Mouse (Mus musculus): ENCODE data around the gene Cabp2.

Cabp2 gene

GRCm38 (mm10) chr19:4082219-4082965 is 1.0 kb downstream of the Cabp2 start:
- no peak for DNase-seq (ENCODE audit: low spot score)

GRCm38 (mm10) chr19:4083316-4083715 is 1.9 kb downstream of the Cabp2 start:
- DNase-seq (ENCODE audit: low spot score), result no peak

GRCm38 (mm10) chr19:4083826-4084225 is 2.4 kb downstream of the Cabp2 start:
- no peak for DNase-seq (ENCODE audit: low spot score)

GRCm38 (mm10) chr19:4084984-4085383 is 3.6 kb downstream of the Cabp2 start:
- no peak for DNase-seq (ENCODE audit: low spot score)

- DNase-seq (ENCODE audit: low spot score), result no peak
Measured at GRCm38 (mm10) chr19:4086156-4086555, 4.8 kb downstream of the Cabp2 start.

- no peak for DNase-seq (ENCODE audit: low spot score)
Measured at GRCm38 (mm10) chr19:4087090-4087489, 5.7 kb downstream of the Cabp2 start.

- DNase-seq (ENCODE audit: low spot score), result no peak
Measured at GRCm38 (mm10) chr19:4088146-4088545, 6.8 kb downstream of the Cabp2 start.

GRCm38 (mm10) chr19:4089128-4089527 is 7.8 kb downstream of the Cabp2 start:
- no peak for DNase-seq (ENCODE audit: low spot score)

GRCm38 (mm10) chr19:4090446-4090845 is 9.1 kb downstream of the Cabp2 start:
- DNase-seq (ENCODE audit: low spot score), result no peak

GRCm38 (mm10) chr19:4091383-4091782 is 10.0 kb downstream of the Cabp2 start:
- DNase-seq (ENCODE audit: low spot score), result no peak

- no peak for DNase-seq (ENCODE audit: low spot score)
Measured at GRCm38 (mm10) chr19:4092750-4093149, 11.4 kb downstream of the Cabp2 start.

- no peak for DNase-seq (ENCODE audit: low spot score)
Measured at GRCm38 (mm10) chr19:4093772-4094171, 12.4 kb downstream of the Cabp2 start.

GRCm38 (mm10) chr19:4094348-4094747 is 13.0 kb downstream of the Cabp2 start:
- DNase-seq (ENCODE audit: low spot score), result no peak

GRCm38 (mm10) chr19:4094774-4095303 is 13.5 kb downstream of the Cabp2 start:
- no peak for DNase-seq (ENCODE audit: low spot score)

- DNase-seq (ENCODE audit: low spot score), result no peak
Measured at GRCm38 (mm10) chr19:4095802-4096201, 14.4 kb downstream of the Cabp2 start.

- peak; percentile 100 for DNase-seq (ENCODE audit: low spot score)
Measured at GRCm38 (mm10) chr19:4096642-4097440, 15.5 kb downstream of the Cabp2 start, which contains the start of gene Cdk2ap2. Gene Cdk2ap2, plus strand, starts transcription at chr19:4097182.

GRCm38 (mm10) chr19:4097441-4097825 is 16.1 kb downstream of the Cabp2 start:
- peak; percentile 82 for DNase-seq (ENCODE audit: low spot score)

GRCm38 (mm10) chr19:4098426-4098825 is 17.0 kb downstream of the Cabp2 start:
- no peak for DNase-seq (ENCODE audit: low spot score)

GRCm38 (mm10) chr19:4099056-4099455 is 17.7 kb downstream of the Cabp2 start:
- peak; percentile 96 for DNase-seq (ENCODE audit: low spot score)

GRCm38 (mm10) chr19:4099837-4100717 is 18.7 kb downstream of the Cabp2 start, which contains the start of gene Pitpnm1:
Gene Pitpnm1, plus strand, starts transcription at chr19:4099998.
- DNase-seq (ENCODE audit: low spot score), result peak; percentile 45

- peak; percentile 62 for DNase-seq (ENCODE audit: low spot score)
Measured at GRCm38 (mm10) chr19:4100718-4101261, 19.4 kb downstream of the Cabp2 start.

- no peak for DNase-seq (ENCODE audit: low spot score)
Measured at GRCm38 (mm10) chr19:4101466-4101865, 20.1 kb downstream of the Cabp2 start.

Measured in embryo, embryonic 10 days (tissue).